Mouse (Mus musculus): ENCODE results near the gene 5530401A14Rik. TPM values are rescaled to one million over a fixed set of nuclear protein-coding genes. Genes with fewer than 3 reads are reported as not detected.

5530401A14Rik gene
- total and polyA plus RNA-seq, 3 experiments, result not detected

DNA sequence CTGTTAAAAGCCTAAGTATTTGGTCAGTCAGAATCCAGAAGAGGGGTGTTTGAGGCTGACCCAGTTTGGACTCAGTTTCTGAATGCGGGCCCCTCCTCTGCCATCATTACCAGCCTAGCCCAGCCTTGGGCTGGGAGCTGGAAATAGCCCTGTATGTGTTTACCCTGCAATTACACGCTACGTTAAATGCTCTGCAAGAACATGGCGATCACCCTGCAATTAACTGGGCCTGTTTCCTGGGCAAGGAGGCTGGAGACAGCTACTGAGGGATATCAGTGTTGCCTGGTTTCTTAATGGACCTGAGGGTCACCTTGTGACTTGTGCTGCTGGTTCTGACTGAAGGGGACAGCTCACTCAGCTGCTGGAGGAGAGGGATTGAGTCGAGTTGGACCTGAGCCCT, 43.9 kb upstream of the 5530401A14Rik start:
- H3K4me3 ChIP-seq (ENCODE audit: control insufficient read depth in 1 of 2, insufficient read depth in 1 of 2, low read depth in 2 of 2, low read length in 2 of 2), result no peak overlapping the region
- no peak overlapping the region for H3K27ac ChIP-seq (ENCODE audit: control insufficient read depth, low read depth, low read length)
- H3K9me3 ChIP-seq (replicated peaks; ENCODE audit: insufficient read depth, low read length), result no peaks in the 10 kb centered on the region
- DNase-seq (ENCODE audit: low read depth, low spot score), result no peak
- no peaks in the 10 kb centered on the region for H3K27me3 ChIP-seq (ENCODE audit: control insufficient read depth in 1 of 2, insufficient read depth in 2 of 2, low read length in 2 of 2)
- no peaks in the 10 kb centered on the region for H3K4me1 ChIP-seq (ENCODE audit: control insufficient read depth in 1 of 2, insufficient read depth in 2 of 2, low read length in 2 of 2)
- H3K9ac ChIP-seq (ENCODE audit: control insufficient read depth, low read depth, low read length, poor library complexity, severe bottlenecking), result no peak overlapping the region
- H3K36me3 ChIP-seq (ENCODE audit: control insufficient read depth in 1 of 2, insufficient read depth in 2 of 2, low read length in 2 of 2), result no peaks in the 10 kb centered on the region
- H3K79me2 ChIP-seq (ENCODE audit: control insufficient read depth, insufficient read depth, low read length, poor library complexity), result no peaks in the 10 kb centered on the region
- TF ChIP-seq CHD1 (IDR thresholded peaks at IDR 0.05; ENCODE audit: low read depth, low read length), result no peak
- no peak for TF ChIP-seq HCFC1 (IDR thresholded peaks at IDR 0.05; ENCODE audit: low read depth, low read length)
- no peak for TF ChIP-seq MAZ (IDR thresholded peaks at IDR 0.05; ENCODE audit: low read depth, low read length)
- TF ChIP-seq SIN3A (IDR thresholded peaks at IDR 0.05; ENCODE audit: low read length), result no peak
- TF ChIP-seq USF1 (IDR thresholded peaks at IDR 0.05; ENCODE audit: low read depth, low read length), result no peak
- no peak for TF ChIP-seq MAX (IDR thresholded peaks at IDR 0.05; ENCODE audit: low read length)
- TF ChIP-seq GATA1 (IDR thresholded peaks at IDR 0.05; ENCODE audit: low read depth, low read length), result no peak
- TF ChIP-seq SMC3 (IDR thresholded peaks at IDR 0.05; ENCODE audit: low read depth, low read length), result no peak
- no peak for TF ChIP-seq POLR2AphosphoS5 (IDR thresholded peaks at IDR 0.05; ENCODE audit: borderline replicate concordance, low read depth, low read length)
- no peak for TF ChIP-seq ZKSCAN1 (IDR thresholded peaks at IDR 0.05; ENCODE audit: low read depth, low read length)
- TF ChIP-seq POLR2AphosphoS2 (IDR thresholded peaks at IDR 0.05; ENCODE audit: low read length), result no peak
- no peak for TF ChIP-seq TBP (IDR thresholded peaks at IDR 0.05; ENCODE audit: low read depth, low read length)

- Histone ChIP-seq H3K4me3 (ENCODE audit: control insufficient read depth in 1 of 2, insufficient read depth in 1 of 2, low read depth in 2 of 2, low read length in 2 of 2) (no peak overlapping the region), H3K27me3 (ENCODE audit: control insufficient read depth in 1 of 2, insufficient read depth in 2 of 2, low read length in 2 of 2) (no peaks in the 10 kb centered on the region), H3K9ac (ENCODE audit: control insufficient read depth, low read depth, low read length, poor library complexity, severe bottlenecking) (no peak overlapping the region), H3K27ac (ENCODE audit: control insufficient read depth, low read depth, low read length) (no peak overlapping the region), H3K36me3 (ENCODE audit: control insufficient read depth in 1 of 2, insufficient read depth in 2 of 2, low read length in 2 of 2) (no peaks in the 10 kb centered on the region), H3K79me2 (ENCODE audit: control insufficient read depth, insufficient read depth, low read length, poor library complexity) (no peaks in the 10 kb centered on the region), H3K9me3 (replicated peaks; ENCODE audit: insufficient read depth, low read length) (no peaks in the 10 kb centered on the region), H3K4me1 (ENCODE audit: control insufficient read depth in 1 of 2, insufficient read depth in 2 of 2, low read length in 2 of 2) (no peaks in the 10 kb centered on the region)
- DNase-seq (ENCODE audit: low read depth, low spot score), result no peak
- TF ChIP-seq TAL1 (IDR thresholded peaks at IDR 0.05; ENCODE audit: low read length) (no peak), CHD2 (IDR thresholded peaks at IDR 0.05; ENCODE audit: low read length) (no peak), TBP (IDR thresholded peaks at IDR 0.05; ENCODE audit: low read depth, low read length) (no peak), E2F4 (IDR thresholded peaks at IDR 0.05; ENCODE audit: borderline replicate concordance, low read depth, low read length) (no peak), NELFE (IDR thresholded peaks at IDR 0.05; ENCODE audit: low read depth, low read length) (no peak), CHD1 (IDR thresholded peaks at IDR 0.05; ENCODE audit: low read depth, low read length) (no peak), GABPA (IDR thresholded peaks at IDR 0.05; ENCODE audit: low read depth, low read length) (no peak), KAT2A (conservative IDR thresholded peaks at IDR 0.05; ENCODE audit: low read depth, low read length) (no peak), NRF1 (IDR thresholded peaks at IDR 0.05; ENCODE audit: insufficient read depth, low read depth, low read length, poor library complexity, severe bottlenecking) (no peak), SIN3A (IDR thresholded peaks at IDR 0.05; ENCODE audit: low read length) (no peak), ZC3H11A (IDR thresholded peaks at IDR 0.05; ENCODE audit: low read depth, low read length) (no peak), ETS1 (IDR thresholded peaks at IDR 0.05; ENCODE audit: low read depth, low read length) (no peak), MAFK (IDR thresholded peaks at IDR 0.05; ENCODE audit: borderline replicate concordance, low read depth, low read length) (no peak), RAD21 (IDR thresholded peaks at IDR 0.05; ENCODE audit: low read depth, low read length) (no peak), POLR2A (IDR thresholded peaks at IDR 0.05; ENCODE audit: control insufficient read depth in 1 of 2, insufficient read depth in 1 of 2, low read depth in 1 of 2, low read length in 2 of 2, poor library complexity in 1 of 2) (no peak)
These were observed 28.1 kb upstream of the 5530401A14Rik start for GRCm38 (mm10) chr11:81832381-81832780.
